Mouse (Mus musculus) midbrain, embryonic 16.5 days (tissue): ENCODE results near the gene Rtn1. TPM values are rescaled to one million over a fixed set of nuclear protein-coding genes. Genes with fewer than 3 reads are reported as not detected.

Source experiments
- ATAC-seq: fragments of 200-750 bp; cut with Nextera tagmentation; 2 replicates; pipeline ENCODE4 v1.8.0; 2017; ENCODE audit warnings: moderate TSS enrichment
- H3K27ac ChIP-seq: fragments of 300-500 bp; sonication (generic); 2 replicates; pipeline ENCODE4 v1.5.1; 2014; ENCODE audit warnings: mild to moderate bottlenecking, low read length, mixed read lengths
- H3K27me3 ChIP-seq: fragments of 300-500 bp; sonication (generic); 2 replicates; pipeline ENCODE4 v1.6.1; 2014; ENCODE audit warnings: low read depth, low read length, mixed read lengths; ENCODE audit not compliant: control insufficient read depth, insufficient read depth
- H3K36me3 ChIP-seq: fragments of 300-500 bp; sonication (generic); 2 replicates; pipeline ENCODE4 v1.6.1; 2014; ENCODE audit warnings: mild to moderate bottlenecking, low read length, moderate library complexity, mixed read lengths; ENCODE audit not compliant: control insufficient read depth, insufficient read depth
- H3K4me1 ChIP-seq: fragments of 300-500 bp; sonication (generic); 2 replicates; pipeline ENCODE4 v1.6.1; 2014; ENCODE audit warnings: mild to moderate bottlenecking, low read length, mixed read lengths; ENCODE audit not compliant: control insufficient read depth, insufficient read depth
- H3K4me2 ChIP-seq: fragments of 300-500 bp; sonication (generic); 2 replicates; pipeline ENCODE4 v1.6.1; 2014; ENCODE audit warnings: mild to moderate bottlenecking, low read length, mixed read lengths
- H3K4me3 ChIP-seq: fragments of 300-500 bp; sonication (generic); 2 replicates; pipeline ENCODE4 v1.5.1; 2014; ENCODE audit warnings: low read depth, mild to moderate bottlenecking, low read length, moderate library complexity, mixed read lengths
- H3K9ac ChIP-seq: fragments of 300-500 bp; sonication (generic); 2 replicates; pipeline ENCODE4 v1.6.1; 2014; ENCODE audit warnings: low read depth, low read length, mixed read lengths
- H3K9me3 ChIP-seq: fragments of 300-500 bp; sonication (generic); replicated peaks from 2 replicates; pipeline ENCODE4 v1.6.1; 2014; ENCODE audit warnings: mild to moderate bottlenecking, low read length, mixed read lengths; ENCODE audit not compliant: control insufficient read depth, poor library complexity, severe bottlenecking
- WGBS: fragments of 180-500 bp; shearing (Covaris S2); extraction: QIAGEN DNeasy Blood & Tissue Kit; methylation state at CpG from one replicate; pipeline ENCODE4 v1.1.7; 2014; 5-methylcytosine and 5-hydroxymethylcytosine counted together
- polyA plus RNA-seq: library from polyadenylated mRNA; unstranded; fragments of >200 nt; fragmentation: Nextera tagmentation; extraction: Ambion mirVana; gene quantifications from 2 replicates; pipeline ENCODE4 v1.2.1, GENCODE M21; 2015

Gene Rtn1
- polyA plus RNA-seq, 1 experiment from 2014 or later: 3,475 TPM

DNA sequence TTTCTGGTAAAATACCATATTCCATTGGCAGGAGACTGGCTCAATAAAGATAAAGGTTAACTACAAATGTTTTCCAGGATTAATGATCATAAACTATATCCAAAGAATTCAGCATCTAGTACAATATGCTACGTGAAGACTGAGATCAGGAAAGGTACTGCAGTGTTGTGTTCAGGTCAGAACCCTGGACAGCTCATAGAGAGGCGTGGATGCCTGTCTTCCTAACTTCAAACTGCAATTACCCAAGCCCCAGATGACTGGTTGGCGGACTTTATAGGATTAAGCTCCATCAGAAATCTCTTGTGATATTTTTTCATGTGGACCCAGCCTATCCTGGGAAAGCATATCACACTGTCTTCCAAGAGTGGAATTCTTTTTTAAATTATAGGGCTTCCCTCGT lies 13.8 kb upstream of the Rtn1 start:
- no peaks in the 10 kb centered on the region for H3K9me3 ChIP-seq
- no peaks in the 10 kb centered on the region for H3K36me3 ChIP-seq
- no peak overlapping the region for H3K4me2 ChIP-seq
- H3K27ac ChIP-seq: no peak overlapping the region
- H3K4me3 ChIP-seq: no peak overlapping the region
- no peak overlapping the region for H3K9ac ChIP-seq
- H3K4me1 ChIP-seq: no peaks in the 10 kb centered on the region
- no peaks in the 10 kb centered on the region for H3K27me3 ChIP-seq
- no peak for ATAC-seq
- WGBS: 56% methylated on average over 4 of the region's 4 CpGs

DNA sequence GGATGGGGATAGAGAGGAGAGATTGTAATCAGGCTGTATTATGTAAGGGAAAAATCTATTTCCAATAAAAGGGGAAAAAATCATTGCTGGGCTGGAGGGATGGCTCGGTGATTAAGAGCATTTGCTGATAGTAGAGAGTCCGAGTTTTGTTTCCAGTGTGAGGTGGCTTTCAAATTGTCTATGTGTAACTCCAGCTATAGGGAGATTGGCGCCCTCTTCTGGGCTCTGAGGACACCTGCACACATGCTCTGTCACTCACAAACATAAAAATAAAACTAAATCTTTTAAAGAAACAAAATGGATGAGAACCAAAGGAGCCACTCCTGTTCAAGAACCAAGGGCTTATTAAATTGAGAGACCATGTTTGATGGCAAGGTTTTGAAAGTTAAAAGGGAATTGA lies 8.9 kb upstream of the Rtn1 start:
- 27% methylated on average over 3 of the region's 3 CpGs for WGBS
- no peaks in the 10 kb centered on the region for H3K4me1 ChIP-seq
- H3K4me2 ChIP-seq: no peak overlapping the region
- no peak overlapping the region for H3K27ac ChIP-seq
- no peaks in the 10 kb centered on the region for H3K36me3 ChIP-seq
- no peak overlapping the region for H3K4me3 ChIP-seq
- H3K9ac ChIP-seq: no peak overlapping the region
- no peaks in the 10 kb centered on the region for H3K9me3 ChIP-seq
- H3K27me3 ChIP-seq: no peaks in the 10 kb centered on the region
- ATAC-seq: no peak

DNA sequence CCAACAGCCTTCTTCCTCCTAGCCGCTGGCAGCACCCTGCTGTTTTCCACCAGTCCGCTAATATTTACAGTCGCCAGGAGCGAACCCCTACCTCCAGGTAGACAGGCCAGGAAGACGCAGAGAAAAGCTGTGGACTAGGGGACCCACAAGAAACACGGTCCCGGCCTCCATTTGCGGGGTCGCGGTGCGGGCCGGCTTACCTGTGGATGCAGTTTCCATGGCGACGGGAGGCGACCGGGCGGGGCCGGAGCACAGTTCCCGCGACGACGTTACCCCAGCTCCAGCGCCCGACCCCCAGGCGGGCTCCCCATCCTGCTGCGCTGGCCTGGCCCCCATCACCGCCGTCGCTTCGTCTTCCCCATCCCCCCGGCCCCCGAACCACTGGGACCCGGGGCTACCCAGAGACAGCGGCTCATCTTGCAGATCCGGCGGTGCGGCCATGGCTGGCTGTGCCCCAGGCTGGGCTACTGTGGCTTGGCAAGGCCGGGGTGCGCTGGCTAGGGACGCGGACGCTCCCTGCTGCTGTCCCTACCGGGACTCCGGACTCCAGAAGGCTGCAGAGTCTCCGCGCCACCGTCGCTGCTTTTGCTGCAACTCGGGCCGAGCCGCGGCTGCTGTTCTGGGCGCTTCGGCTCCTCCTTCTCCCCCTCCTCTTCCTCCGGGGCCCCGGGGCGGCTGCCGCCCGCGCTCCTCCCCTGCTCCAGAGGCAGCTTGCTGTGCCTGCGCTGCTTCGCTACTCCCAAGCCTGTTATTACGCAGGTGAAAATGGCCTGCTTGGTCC lies 553 bp downstream of the Rtn1 start:
- H3K4me3 ChIP-seq: peak overlapping the region; percentile 85
- H3K9me3 ChIP-seq: no peaks in the 10 kb centered on the region
- peak overlapping the region; percentile 88 for H3K27ac ChIP-seq
- ATAC-seq: peak; percentile 90
- H3K36me3 ChIP-seq: no peaks in the 10 kb centered on the region
- peaks cover 20% of the 10 kb centered on the region for H3K4me1 ChIP-seq
- no peaks in the 10 kb centered on the region for H3K27me3 ChIP-seq
- peak overlapping the region; percentile 91 for H3K4me2 ChIP-seq
- peak overlapping the region; percentile 93 for H3K9ac ChIP-seq
- WGBS: under 1% methylated on average over 47 of the region's 63 CpGs

DNA sequence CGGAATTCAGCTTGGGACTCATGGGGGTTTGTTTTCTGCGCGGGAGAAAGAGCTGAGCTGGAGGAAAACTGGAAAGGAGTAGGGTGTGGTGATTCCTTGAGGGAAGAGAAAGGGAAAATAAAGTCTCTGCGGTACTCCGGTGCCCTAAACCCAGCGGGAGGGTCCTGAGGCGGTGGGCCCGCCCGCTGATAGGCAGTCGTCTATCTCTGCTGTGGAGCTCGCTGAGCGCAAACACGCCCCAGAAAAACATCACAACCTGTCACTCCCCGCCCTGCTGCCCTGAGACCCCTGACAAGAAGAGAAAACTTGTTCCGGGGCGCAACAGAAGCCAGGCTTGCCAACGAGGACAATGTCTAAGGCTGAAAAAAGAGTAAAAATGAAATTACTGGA lies 1.1 kb downstream of the Rtn1 start:
- H3K36me3 ChIP-seq: no peaks in the 10 kb centered on the region
- peak; percentile 57 for ATAC-seq
- H3K27ac ChIP-seq: peak overlapping the region; percentile 88
- H3K9me3 ChIP-seq: no peaks in the 10 kb centered on the region
- H3K4me2 ChIP-seq: peak overlapping the region; percentile 91
- peaks cover 20% of the 10 kb centered on the region for H3K4me1 ChIP-seq
- peak overlapping the region; percentile 85 for H3K4me3 ChIP-seq
- no peaks in the 10 kb centered on the region for H3K27me3 ChIP-seq
- H3K9ac ChIP-seq: peak overlapping the region; percentile 93
- 0% methylated on average over 17 of the region's 17 CpGs for WGBS

DNA sequence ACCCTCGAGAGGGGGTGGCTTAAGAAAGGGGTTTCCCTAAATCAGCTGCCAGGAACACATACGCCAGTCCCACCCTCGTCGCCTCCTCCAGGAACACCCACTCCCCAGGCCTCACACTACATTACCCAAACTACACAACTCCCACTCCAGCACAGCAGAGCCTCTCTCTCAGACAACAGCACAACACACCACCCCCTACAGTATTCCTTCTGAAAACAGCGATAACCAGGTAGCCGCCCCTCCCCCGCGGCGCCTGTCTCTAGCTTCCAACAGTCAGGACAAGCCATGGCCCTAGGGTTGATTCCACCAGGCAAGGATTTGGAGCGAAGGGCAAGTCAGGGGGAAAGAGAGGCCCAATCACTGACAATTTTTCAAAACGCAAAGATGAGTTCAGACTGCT lies 1.7 kb downstream of the Rtn1 start:
- peak overlapping the region; percentile 88 for H3K27ac ChIP-seq
- no peaks in the 10 kb centered on the region for H3K36me3 ChIP-seq
- H3K9ac ChIP-seq: peak overlapping the region; percentile 93
- no peaks in the 10 kb centered on the region for H3K9me3 ChIP-seq
- H3K27me3 ChIP-seq: no peaks in the 10 kb centered on the region
- peak overlapping the region; percentile 91 for H3K4me2 ChIP-seq
- ATAC-seq: peak; percentile 40
- peaks cover 20% of the 10 kb centered on the region for H3K4me1 ChIP-seq
- H3K4me3 ChIP-seq: peak overlapping the region; percentile 85
- WGBS: 8% methylated on average over 11 of the region's 11 CpGs

DNA sequence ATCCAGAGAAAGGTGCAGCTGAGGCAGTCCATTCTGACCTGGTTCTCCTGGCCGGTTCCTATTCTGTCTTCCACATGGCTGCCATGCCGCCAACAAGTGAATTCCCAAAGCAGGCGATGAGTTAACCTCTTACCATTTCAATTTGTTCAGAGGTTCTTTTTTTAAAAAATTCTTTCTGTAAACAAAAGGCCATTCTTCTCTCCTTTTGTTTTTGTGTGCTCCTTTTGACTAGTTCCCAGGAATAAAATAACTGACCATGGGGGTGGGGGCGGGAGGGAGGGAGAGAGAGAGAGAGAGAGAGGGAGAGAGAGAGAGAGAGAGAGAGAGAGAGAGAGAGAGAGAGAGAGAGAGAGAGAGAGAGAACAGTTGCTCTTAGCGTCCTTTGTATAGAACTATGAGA lies 3.8 kb downstream of the Rtn1 start:
- Histone ChIP-seq H3K27ac (no peak overlapping the region), H3K36me3 (no peaks in the 10 kb centered on the region), H3K4me1 (peaks cover 20% of the 10 kb centered on the region), H3K9me3 (no peaks in the 10 kb centered on the region), H3K27me3 (no peaks in the 10 kb centered on the region), H3K9ac (no peak overlapping the region), H3K4me2 (0 out of 2 replicates have a peak overlapping the region, but pooled peaks have one; percentile 1), H3K4me3 (no peak overlapping the region)
- WGBS: 42% methylated on average over 5 of the region's 5 CpGs
- no peak for ATAC-seq

DNA sequence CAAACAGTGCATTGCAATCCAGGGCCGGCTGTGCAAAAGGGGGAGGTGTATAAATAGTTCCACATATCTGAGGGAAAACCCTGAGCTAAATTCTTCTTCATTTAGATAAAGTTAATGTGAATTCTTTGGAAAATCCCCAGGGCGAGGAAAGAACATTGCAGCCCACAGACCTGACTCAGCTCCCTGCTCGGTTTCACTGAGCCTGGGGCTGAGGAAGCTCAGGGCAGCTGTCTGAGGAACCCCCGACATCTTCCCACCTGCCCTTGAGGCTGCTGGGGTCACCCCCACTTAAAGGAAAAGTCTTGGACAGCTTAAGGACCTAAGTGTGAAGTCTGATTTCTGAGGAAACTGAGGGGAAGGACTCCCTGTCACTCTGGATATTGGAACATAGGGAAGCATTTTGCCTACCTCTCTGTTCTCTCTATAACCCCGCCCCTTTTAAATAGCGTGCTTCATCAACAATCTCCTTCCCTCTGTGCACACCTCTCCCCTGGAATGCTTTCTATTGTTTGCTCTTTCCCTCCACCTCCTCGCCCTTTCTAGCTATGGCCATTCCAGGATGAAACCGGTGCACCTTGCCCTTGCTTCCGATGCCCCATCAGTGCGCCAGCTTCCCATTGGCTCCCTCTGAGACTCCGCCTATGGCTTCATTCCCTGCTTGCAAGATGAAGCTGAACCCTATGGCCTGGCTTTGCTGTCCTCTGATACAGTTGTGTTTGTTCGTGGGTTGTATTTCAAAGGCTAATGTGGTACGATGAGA lies 15.6 kb downstream of the Rtn1 start:
- Histone ChIP-seq H3K4me1 (no peaks in the 10 kb centered on the region), H3K27me3 (no peaks in the 10 kb centered on the region), H3K4me2 (no peak overlapping the region), H3K27ac (no peak overlapping the region), H3K36me3 (no peaks in the 10 kb centered on the region), H3K9ac (no peak overlapping the region), H3K4me3 (no peak overlapping the region), H3K9me3 (no peaks in the 10 kb centered on the region)
- 60% methylated on average over 13 of the region's 13 CpGs for WGBS
- ATAC-seq: no peak

DNA sequence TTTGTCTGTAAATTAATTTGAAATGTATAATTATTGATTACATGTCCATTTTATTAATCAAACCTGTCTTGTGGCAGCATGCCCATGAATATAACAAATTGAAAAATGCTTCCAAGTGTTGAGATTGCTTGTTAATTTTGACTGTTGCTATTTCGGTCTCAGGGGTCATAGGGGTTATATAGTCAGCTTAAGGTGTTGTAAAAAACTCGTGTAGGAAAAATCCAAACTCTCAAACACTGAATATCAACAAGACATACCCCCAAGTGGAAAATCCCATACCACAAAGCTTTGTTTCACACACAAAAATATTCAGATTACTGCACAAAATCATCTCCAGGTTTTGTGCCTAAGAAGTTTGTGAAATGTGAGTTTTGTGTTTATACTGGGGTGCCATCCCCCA lies 18.5 kb downstream of the Rtn1 start:
- Histone ChIP-seq H3K27me3 (no peaks in the 10 kb centered on the region), H3K4me3 (no peak overlapping the region), H3K9me3 (no peaks in the 10 kb centered on the region), H3K4me2 (no peak overlapping the region), H3K36me3 (no peaks in the 10 kb centered on the region), H3K27ac (no peak overlapping the region), H3K4me1 (no peaks in the 10 kb centered on the region), H3K9ac (no peak overlapping the region)
- no peak for ATAC-seq
- WGBS: 79% methylated on average over 2 of the region's 2 CpGs
